Mouse (Mus musculus) stomach, embryonic 14.5 days (tissue): ENCODE results near the gene Scd2. TPM values are rescaled to one million over a fixed set of nuclear protein-coding genes. Genes with fewer than 3 reads are reported as not detected.
"Not testable (repeated sequence)": the region's sequence is repeated elsewhere in the genome, so short reads cannot be mapped to it uniquely, and the experiment has no call there.

ENCODE experiments used
- ATAC-seq: fragments of 200-750 bp; cut with Nextera tagmentation; 2 replicates; pipeline ENCODE4 v1.8.0; 2017; ENCODE audit warnings: low read depth, moderate TSS enrichment; ENCODE audit not compliant: insufficient number of reproducible peaks, insufficient read depth, low FRiP score
- H3K27ac ChIP-seq: fragments of 300-500 bp; sonication (generic); 2 replicates; pipeline ENCODE4 v1.5.1; 2014; ENCODE audit warnings: mild to moderate bottlenecking, low read length, moderate library complexity, mixed read lengths
- H3K27me3 ChIP-seq: fragments of 300-500 bp; sonication (generic); 2 replicates; pipeline ENCODE4 v1.6.1; 2014; ENCODE audit warnings: low read length, control low read depth, mixed read lengths; ENCODE audit not compliant: control insufficient read depth, insufficient read depth
- H3K36me3 ChIP-seq: fragments of 300-500 bp; sonication (generic); 2 replicates; pipeline ENCODE4 v1.6.1; 2014; ENCODE audit warnings: mild to moderate bottlenecking, control low read depth, low read length, moderate library complexity, mixed read lengths; ENCODE audit not compliant: control insufficient read depth, insufficient read depth
- H3K4me1 ChIP-seq: fragments of 300-500 bp; sonication (generic); 2 replicates; pipeline ENCODE4 v1.6.1; 2014; ENCODE audit warnings: low read length, control low read depth, mixed read lengths; ENCODE audit not compliant: control insufficient read depth, insufficient read depth
- H3K4me2 ChIP-seq: fragments of 300-500 bp; sonication (generic); replicated peaks from 2 replicates; pipeline ENCODE4 v1.6.1; 2014; ENCODE audit warnings: low read depth, low read length, control low read depth
- H3K4me3 ChIP-seq: fragments of 300-500 bp; sonication (generic); 2 replicates; pipeline ENCODE4 v1.5.1; 2014; ENCODE audit warnings: low read depth, low read length, control low read depth
- H3K9ac ChIP-seq: fragments of 300-500 bp; sonication (generic); replicated peaks from 2 replicates; pipeline ENCODE4 v1.6.1; 2014; ENCODE audit warnings: low read depth, mild to moderate bottlenecking, control low read depth, low read length, moderate library complexity, mixed read lengths
- H3K9me3 ChIP-seq: fragments of 300-500 bp; sonication (generic); 2 replicates; pipeline ENCODE4 v1.6.1; 2016; ENCODE audit warnings: low read depth, low read length, control low read depth; ENCODE audit not compliant: control insufficient read depth
- WGBS: fragments of 180-500 bp; shearing (Covaris S2); extraction: QIAGEN DNeasy Blood & Tissue Kit; methylation state at CpG from one replicate; pipeline ENCODE4 v1.1.7; 2014; 5-methylcytosine and 5-hydroxymethylcytosine counted together
- polyA plus RNA-seq: library from polyadenylated mRNA; unstranded; fragments of >200 nt; fragmentation: Nextera tagmentation; extraction: Ambion mirVana; gene quantifications from 2 replicates; pipeline ENCODE4 v1.2.1, GENCODE M21; 2014

Scd2 gene
- polyA plus RNA-seq, 1 experiment from 2014 or later = 237 TPM

- 73% methylated on average over 8 of the region's 8 CpGs for WGBS
- Histone ChIP-seq H3K4me3 (no peak overlapping the region), H3K9me3 (no peaks in the 10 kb centered on the region), H3K27me3 (no peaks in the 10 kb centered on the region), H3K4me1 (no peaks in the 10 kb centered on the region), H3K36me3 (peaks cover 47% of the 10 kb centered on the region), H3K27ac (no peak overlapping the region), H3K4me2 (no peak overlapping the region), H3K9ac (no peak overlapping the region)
- ATAC-seq = no peak
Observed at GRCm38 (mm10) chr19:44308611-44309246, 15.3 kb downstream of the Scd2 start.

GRCm38 (mm10) chr19:44309351-44310154 lies 16.1 kb downstream of the Scd2 start:
- Histone ChIP-seq H3K4me1 (peaks cover 5% of the 10 kb centered on the region; the same call in 1 of the 2 replicates), H3K36me3 (peaks cover 38% of the 10 kb centered on the region), H3K4me3 (no peak overlapping the region), H3K27me3 (no peaks in the 10 kb centered on the region), H3K4me2 (no peak overlapping the region), H3K9me3 (no peaks in the 10 kb centered on the region), H3K9ac (no peak overlapping the region), H3K27ac (no peak overlapping the region)
- 81% methylated on average over 12 of the region's 12 CpGs for WGBS
- no peak for ATAC-seq

DNA sequence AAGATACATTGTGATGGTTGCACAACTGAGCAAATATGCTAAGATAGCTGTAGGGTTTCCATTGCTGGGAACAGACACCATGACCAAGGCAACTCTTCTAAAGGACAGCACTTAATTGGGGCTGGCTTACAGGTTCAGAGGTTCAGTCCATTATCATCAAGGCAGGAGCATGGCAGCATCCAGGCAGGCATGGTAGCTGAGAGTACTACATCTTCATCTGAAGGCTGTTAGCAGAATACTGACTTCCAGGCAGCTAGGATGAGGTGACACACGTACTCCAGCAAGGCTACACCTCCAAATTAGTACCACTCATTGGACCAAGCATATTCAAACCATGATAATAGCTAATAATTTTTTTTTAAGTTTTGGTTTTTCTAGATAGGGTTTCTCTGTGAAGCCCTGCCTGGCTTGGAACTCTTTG lies 16.7 kb downstream of the Scd2 start:
- H3K4me1 ChIP-seq, H3K27ac ChIP-seq, H3K9me3 ChIP-seq, H3K9ac ChIP-seq, H3K4me2 ChIP-seq, H3K4me3 ChIP-seq, H3K27me3 ChIP-seq, ATAC-seq: not testable (repeated sequence)
- H3K36me3 ChIP-seq = peaks cover 32% of the 10 kb centered on the region
- 77% methylated on average over 1 of the region's 1 CpGs for WGBS

- Histone ChIP-seq H3K27me3 (no peaks in the 10 kb centered on the region), H3K4me2 (no peak overlapping the region), H3K4me1 (peaks cover 9% of the 10 kb centered on the region; the same call in 1 of the 2 replicates), H3K9me3 (no peaks in the 10 kb centered on the region), H3K36me3 (peaks cover 26% of the 10 kb centered on the region), H3K9ac (no peak overlapping the region), H3K27ac (no peak overlapping the region), H3K4me3 (no peak overlapping the region)
- 34% methylated on average over 5 of the region's 5 CpGs for WGBS
- no peak for ATAC-seq
Observed at GRCm38 (mm10) chr19:44310814-44311213, 17.3 kb downstream of the Scd2 start.

- H3K4me1 ChIP-seq = peaks cover 9% of the 10 kb centered on the region; the same call in 1 of the 2 replicates
- 57% methylated on average over 8 of the region's 8 CpGs for WGBS
- no peak overlapping the region for H3K4me3 ChIP-seq
- no peak overlapping the region for H3K9ac ChIP-seq
- 0 out of 2 replicates have a peak overlapping the region, but pooled peaks have one; percentile 21 for H3K27ac ChIP-seq
- no peak overlapping the region for H3K4me2 ChIP-seq
- no peaks in the 10 kb centered on the region for H3K9me3 ChIP-seq
- no peak for ATAC-seq
- no peaks in the 10 kb centered on the region for H3K27me3 ChIP-seq
- peaks cover 19% of the 10 kb centered on the region for H3K36me3 ChIP-seq
Observed at GRCm38 (mm10) chr19:44311306-44312006, 18.0 kb downstream of the Scd2 start.

GRCm38 (mm10) chr19:44312007-44312360 lies 18.5 kb downstream of the Scd2 start:
- Histone ChIP-seq H3K9ac (no peak overlapping the region), H3K36me3 (peaks cover 14% of the 10 kb centered on the region), H3K4me3 (no peak overlapping the region), H3K4me1 (peaks cover 9% of the 10 kb centered on the region; the same call in 1 of the 2 replicates), H3K4me2 (no peak overlapping the region), H3K27ac (0 out of 2 replicates have a peak overlapping the region, but pooled peaks have one; percentile 21), H3K9me3 (no peaks in the 10 kb centered on the region), H3K27me3 (no peaks in the 10 kb centered on the region)
- WGBS = 37% methylated on average over 4 of the region's 4 CpGs
- no peak for ATAC-seq

GRCm38 (mm10) chr19:44313066-44313465 lies 19.6 kb downstream of the Scd2 start:
- Histone ChIP-seq H3K27ac (no peak overlapping the region), H3K27me3 (no peaks in the 10 kb centered on the region), H3K4me1 (peaks cover 9% of the 10 kb centered on the region; the same call in 1 of the 2 replicates), H3K9me3 (no peaks in the 10 kb centered on the region), H3K36me3 (peaks cover 4% of the 10 kb centered on the region; the same call in 1 of the 2 replicates), H3K9ac (no peak overlapping the region), H3K4me3 (no peak overlapping the region), H3K4me2 (no peak overlapping the region)
- no peak for ATAC-seq
- WGBS = 71% methylated on average over 3 of the region's 3 CpGs

DNA sequence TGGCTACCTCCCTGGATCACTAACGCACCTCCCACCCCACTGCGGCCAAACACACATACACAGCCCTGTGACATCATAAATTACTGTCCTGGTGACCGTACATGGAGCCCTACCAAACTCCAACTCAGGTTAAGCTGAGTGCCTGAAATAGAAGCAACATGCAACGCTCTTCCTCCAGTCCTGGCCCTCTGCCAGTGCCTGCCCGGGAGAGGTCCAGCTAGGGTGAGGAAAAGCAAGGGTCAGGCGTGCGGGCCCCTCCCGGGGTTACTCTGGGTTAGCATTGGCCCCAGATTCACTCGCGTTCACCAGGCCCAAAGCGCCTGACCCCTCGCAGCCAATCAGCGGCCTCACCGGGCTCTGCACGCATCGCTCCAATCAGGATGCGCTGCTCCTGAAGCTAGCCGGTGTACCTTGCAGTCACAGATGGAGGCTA lies 20.9 kb downstream of the Scd2 start:
- peak; percentile 86 for ATAC-seq
- H3K27ac ChIP-seq = peak overlapping the region; percentile 82
- no peaks in the 10 kb centered on the region for H3K27me3 ChIP-seq
- peaks cover 3% of the 10 kb centered on the region; the same call in 1 of the 2 replicates for H3K9me3 ChIP-seq
- no peaks in the 10 kb centered on the region for H3K36me3 ChIP-seq
- peaks cover 9% of the 10 kb centered on the region; the same call in 1 of the 2 replicates for H3K4me1 ChIP-seq
- 1% methylated on average over 18 of the region's 18 CpGs for WGBS
- peak overlapping the region; percentile 79 for H3K4me2 ChIP-seq
- peak overlapping the region; percentile 50 for H3K4me3 ChIP-seq
- peak overlapping the region; percentile 38; the same call in 1 of the 2 replicates for H3K9ac ChIP-seq
